Mouse (Mus musculus) stomach, postnatal 0 days (tissue): ENCODE results near the gene Npr3. TPM values are rescaled to one million over a fixed set of nuclear protein-coding genes. Genes with fewer than 3 reads are reported as not detected.
"Not testable (repeated sequence)": the region's sequence is repeated elsewhere in the genome, so short reads cannot be mapped to it uniquely, and the experiment has no call there.

Experiments used
- ATAC-seq: fragments of 200-750 bp; cut with Nextera tagmentation; 2 replicates; pipeline ENCODE4 v1.8.0; 2017; ENCODE audit not compliant: low FRiP score, low TSS enrichment
- DNase-seq: peaks from one replicate; pipeline ENCODE4 v3.0.0-alpha.2; 2016; ENCODE audit warnings: low spot score
- H3K27ac ChIP-seq: fragments of 300-500 bp; sonication (generic); replicated peaks from 2 replicates; pipeline ENCODE4 v1.5.1; 2014; ENCODE audit warnings: mild to moderate bottlenecking, control low read depth
- H3K27me3 ChIP-seq: fragments of 300-500 bp; sonication (generic); 2 replicates; pipeline ENCODE4 v1.6.1; 2014; ENCODE audit warnings: low read length; ENCODE audit not compliant: control insufficient read depth, insufficient read depth
- H3K36me3 ChIP-seq: fragments of 300-500 bp; sonication (generic); 2 replicates; pipeline ENCODE4 v1.6.1; 2014; ENCODE audit warnings: low read length, mixed read lengths; ENCODE audit not compliant: control insufficient read depth, insufficient read depth
- H3K4me1 ChIP-seq: fragments of 300-500 bp; sonication (generic); replicated peaks from 2 replicates; pipeline ENCODE4 v1.6.1; 2014; ENCODE audit warnings: antibody characterized with exemption; ENCODE audit not compliant: control insufficient read depth, insufficient read depth
- H3K4me2 ChIP-seq: fragments of 300-500 bp; sonication (generic); replicated peaks from 2 replicates; pipeline ENCODE4 v1.6.1; 2014; ENCODE audit warnings: low read depth, mild to moderate bottlenecking, control low read depth, moderate library complexity
- H3K4me3 ChIP-seq: fragments of 300-500 bp; sonication (generic); 2 replicates; pipeline ENCODE4 v1.5.1; 2014; ENCODE audit warnings: low read depth, low read length, control low read depth
- H3K9ac ChIP-seq: fragments of 300-500 bp; sonication (generic); 2 replicates; pipeline ENCODE4 v1.6.1; 2014; ENCODE audit warnings: mild to moderate bottlenecking, low read length, control low read depth, mixed read lengths
- H3K9me3 ChIP-seq: fragments of 300-500 bp; sonication (generic); 2 replicates; pipeline ENCODE4 v1.6.1; 2016; ENCODE audit warnings: low read length; ENCODE audit not compliant: control insufficient read depth
- CTCF ChIP-seq: IDR thresholded peaks from 2 replicates; pipeline ENCODE4 v1.5.1; 2016; ENCODE audit warnings: antibody characterized with exemption, low read depth, mild to moderate bottlenecking, moderate library complexity
- EP300 ChIP-seq: optimal IDR thresholded peaks from 2 replicates; pipeline ENCODE3; 2016; ENCODE audit warnings: antibody characterized with exemption
- WGBS: fragments of 180-500 bp; shearing (Covaris S2); extraction: QIAGEN DNeasy Blood & Tissue Kit; methylation state at CpG from one replicate; pipeline ENCODE4 v1.1.7; 2014; 5-methylcytosine and 5-hydroxymethylcytosine counted together
- polyA plus RNA-seq: library from polyadenylated mRNA; unstranded; fragments of >200 nt; fragmentation: Nextera tagmentation; extraction: Ambion mirVana; gene quantifications from 2 replicates; pipeline ENCODE4 v1.2.1, GENCODE M21; 2015

Npr3 gene
- polyA plus RNA-seq, 1 experiment from 2014 or later, result 2.1 TPM

- TF ChIP-seq CTCF (no peak), EP300 (no peak)
- H3K4me1 ChIP-seq, result no peaks in the 10 kb centered on the region
- no peak overlapping the region for H3K27ac ChIP-seq
- no peak overlapping the region for H3K9ac ChIP-seq
- no peaks in the 10 kb centered on the region for H3K9me3 ChIP-seq
- H3K36me3 ChIP-seq, result no peaks in the 10 kb centered on the region
- no peaks in the 10 kb centered on the region for H3K27me3 ChIP-seq
- 92% methylated on average over 3 of the region's 3 CpGs for WGBS
- ATAC-seq, result no peak
- DNase-seq, result no peak
- H3K4me2 ChIP-seq, result no peak overlapping the region
- H3K4me3 ChIP-seq, result no peak overlapping the region
Observed at GRCm38 (mm10) chr15:11859829-11860228, 47.3 kb downstream of the Npr3 start.

- 89% methylated on average over 6 of the region's 6 CpGs for WGBS
- Histone ChIP-seq H3K4me1 (no peaks in the 10 kb centered on the region), H3K4me2 (no peak overlapping the region), H3K36me3 (no peaks in the 10 kb centered on the region), H3K4me3 (no peak overlapping the region), H3K27me3 (no peaks in the 10 kb centered on the region), H3K27ac (no peak overlapping the region), H3K9ac (no peak overlapping the region), H3K9me3 (no peaks in the 10 kb centered on the region)
- no peak for DNase-seq
- TF ChIP-seq CTCF, result no peak
- TF ChIP-seq EP300, result no peak
- ATAC-seq, result no peak
Observed at GRCm38 (mm10) chr15:11858411-11858810, 48.7 kb downstream of the Npr3 start.

- Histone ChIP-seq H3K4me3 (no peak overlapping the region), H3K4me2 (no peak overlapping the region), H3K4me1 (no peaks in the 10 kb centered on the region), H3K27me3 (no peaks in the 10 kb centered on the region), H3K36me3 (no peaks in the 10 kb centered on the region), H3K9me3 (no peaks in the 10 kb centered on the region), H3K9ac (no peak overlapping the region), H3K27ac (no peak overlapping the region)
- TF ChIP-seq EP300 (no peak), CTCF (no peak)
- ATAC-seq (no peak), DNase-seq (no peak)
- WGBS, result 74% methylated on average over 16 of the region's 16 CpGs
Observed at GRCm38 (mm10) chr15:11845204-11846062, 61.7 kb downstream of the Npr3 start.

- H3K9ac ChIP-seq, result no peak overlapping the region
- TF ChIP-seq CTCF, result no peak
- TF ChIP-seq EP300, result no peak
Observed at GRCm38 (mm10) chr15:11844115-11844514, 63.0 kb downstream of the Npr3 start.

GRCm38 (mm10) chr15:11841828-11842227 is 65.3 kb downstream of the Npr3 start:
- DNase-seq (no peak), ATAC-seq (no peak)
- no peak overlapping the region for H3K4me3 ChIP-seq
- no peak overlapping the region for H3K27ac ChIP-seq
- 53% methylated on average over 4 of the region's 4 CpGs for WGBS
- H3K4me1 ChIP-seq, result no peaks in the 10 kb centered on the region
- H3K9ac ChIP-seq, result no peak overlapping the region
- TF ChIP-seq CTCF (no peak), EP300 (no peak)
- H3K4me2 ChIP-seq, result no peak overlapping the region
- no peaks in the 10 kb centered on the region for H3K27me3 ChIP-seq
- H3K9me3 ChIP-seq, result no peaks in the 10 kb centered on the region
- no peaks in the 10 kb centered on the region for H3K36me3 ChIP-seq

More at GRCm38 (mm10) chr15:11844115-11844514, 63.0 kb downstream of the Npr3 start:
- ATAC-seq (no peak), DNase-seq (no peak)
- no peak overlapping the region for H3K4me2 ChIP-seq
- H3K4me3 ChIP-seq, result no peak overlapping the region
- 77% methylated on average over 6 of the region's 6 CpGs for WGBS
- no peaks in the 10 kb centered on the region for H3K36me3 ChIP-seq
- no peaks in the 10 kb centered on the region for H3K4me1 ChIP-seq
- no peaks in the 10 kb centered on the region for H3K9me3 ChIP-seq
- no peaks in the 10 kb centered on the region for H3K27me3 ChIP-seq
- no peak overlapping the region for H3K27ac ChIP-seq

- 35% methylated on average over 1 of the region's 1 CpGs for WGBS
- Histone ChIP-seq H3K4me3 (no peak overlapping the region), H3K27ac (no peak overlapping the region), H3K9me3 (no peaks in the 10 kb centered on the region), H3K9ac (no peak overlapping the region), H3K4me1 (no peaks in the 10 kb centered on the region), H3K4me2 (no peak overlapping the region), H3K36me3 (no peaks in the 10 kb centered on the region), H3K27me3 (no peaks in the 10 kb centered on the region)
- no peak for ATAC-seq
- TF ChIP-seq CTCF (no peak), EP300 (no peak)
- no peak for DNase-seq
Observed at GRCm38 (mm10) chr15:11835913-11836312, 71.2 kb downstream of the Npr3 start.

GRCm38 (mm10) chr15:11822347-11822746 is 84.7 kb downstream of the Npr3 start:
- H3K27ac ChIP-seq, H3K36me3 ChIP-seq, H3K4me1 ChIP-seq, H3K4me3 ChIP-seq, H3K9ac ChIP-seq, ATAC-seq, H3K4me2 ChIP-seq, H3K27me3 ChIP-seq, H3K9me3 ChIP-seq, DNase-seq: not testable (repeated sequence)
- 61% methylated on average over 6 of the region's 6 CpGs for WGBS
